14 mouse cellular contexts compared by ENCODE assay signal in genomic region chr2:29574187-29574586, GRCm38 (mm10). TPM values are rescaled to one million over a fixed set of nuclear protein-coding genes. Genes with fewer than 3 reads are reported as not detected.
DNase-seq lines count a peak whose midpoint lies in the region; ATAC-seq lines count a peak whose summit lies in the region.
"Had no signal": no experiment of that assay in that cellular context is flagged by ENCODE, and none has a peak within 500 bp of the region (broad histone marks: within the 10 kb centered on the region; RNA-seq: fewer than 3 reads in every experiment).

No protein-coding gene starts in this region.

- WGBS in hindbrain, embryonic 10.5 days = 6% methylated on average over 11 of the region's 11 CpGs
- WGBS in hindbrain, embryonic 16.5 days = 7% methylated on average over 11 of the region's 11 CpGs
- 18% methylated on average over 11 of the region's 11 CpGs for WGBS in limb, embryonic 11.5 days
- WGBS in neural tube, embryonic 12.5 days = 13% methylated on average over 11 of the region's 11 CpGs

- peak; percentile 81 for DNase-seq in hindbrain, embryonic 10.5 days (ENCODE audit: low spot score)
- peak; percentile 64 for DNase-seq in embryo, embryonic 9.5 days (ENCODE audit: extremely low spot score)
- peak; percentile 23 for DNase-seq in limb, embryonic 11.5 days (ENCODE audit: low spot score)
- DNase-seq in thymus, adult 18-20 months = no peak
- no peak for DNase-seq in heart, adult 8-10 months (ENCODE audit: low spot score)
- DNase-seq: cerebellum, adult 8-10 months; layer of hippocampus, postnatal 36 days; right cerebral cortex, postnatal 14 days had no signal

- H3K27me3 ChIP-seq in hindbrain, embryonic 10.5 days (ENCODE audit: insufficient read depth, poor library complexity, severe bottlenecking) = peaks cover 5% of the 10 kb centered on the region; the same call in 1 of the 2 replicates
- H3K27me3 ChIP-seq in hindbrain, embryonic 16.5 days (replicated peaks; ENCODE audit: control insufficient read depth, insufficient read depth, low read length) = no peaks in the 10 kb centered on the region; the same call in 1 of the 2 replicates
- H3K27me3 ChIP-seq in limb, embryonic 11.5 days (ENCODE audit: control insufficient read depth, insufficient read depth, low read length) = no peaks in the 10 kb centered on the region
- no peaks in the 10 kb centered on the region for H3K27me3 ChIP-seq in neural tube, embryonic 12.5 days (replicated peaks)

- H3K9me3 ChIP-seq in hindbrain, embryonic 10.5 days = no peaks in the 10 kb centered on the region
- no peaks in the 10 kb centered on the region for H3K9me3 ChIP-seq in hindbrain, embryonic 16.5 days (ENCODE audit: control insufficient read depth, low read length)
- H3K9me3 ChIP-seq in limb, embryonic 11.5 days (ENCODE audit: control insufficient read depth, low read length) = no peaks in the 10 kb centered on the region
- H3K9me3 ChIP-seq in neural tube, embryonic 12.5 days = no peaks in the 10 kb centered on the region
- H3K9me3 ChIP-seq: limb, embryonic 12.5 days had no signal

- no peak for ATAC-seq in hindbrain, embryonic 16.5 days
- ATAC-seq in limb, embryonic 11.5 days (ENCODE audit: insufficient number of reproducible peaks, low FRiP score, low TSS enrichment, low read depth) = no peak
- no peak for ATAC-seq in neural tube, embryonic 12.5 days (ENCODE audit: low FRiP score, low read depth)
- ATAC-seq in erythroid progenitor cell, adult 5-6 weeks (replicated peaks; ENCODE audit: low FRiP score, poor library complexity, severe bottlenecking) = no peak

- peak overlapping the region; percentile 81 for H3K27ac ChIP-seq in hindbrain, embryonic 10.5 days
- no peak overlapping the region for H3K27ac ChIP-seq in hindbrain, embryonic 16.5 days (ENCODE audit: low read depth, low read length)
- H3K27ac ChIP-seq in limb, embryonic 11.5 days (replicated peaks; ENCODE audit: low read depth, low read length) = no peak overlapping the region
- H3K27ac ChIP-seq in neural tube, embryonic 12.5 days = no peak overlapping the region
- H3K27ac ChIP-seq: gastrocnemius, adult 2 months; limb, embryonic 12.5 days; liver, embryonic 14.5 days had no signal

- H3K36me3 ChIP-seq in hindbrain, embryonic 10.5 days = no peaks in the 10 kb centered on the region
- H3K36me3 ChIP-seq in hindbrain, embryonic 16.5 days (ENCODE audit: control insufficient read depth, insufficient read depth, low read length) = no peaks in the 10 kb centered on the region
- H3K36me3 ChIP-seq in limb, embryonic 11.5 days (ENCODE audit: control insufficient read depth, insufficient read depth, low read length) = no peaks in the 10 kb centered on the region
- H3K36me3 ChIP-seq in neural tube, embryonic 12.5 days = no peaks in the 10 kb centered on the region
- H3K36me3 ChIP-seq: limb, embryonic 12.5 days had no signal

- H3K4me1 ChIP-seq in hindbrain, embryonic 10.5 days (replicated peaks) = peaks cover 75% of the 10 kb centered on the region
- H3K4me1 ChIP-seq in hindbrain, embryonic 16.5 days (ENCODE audit: control insufficient read depth, insufficient read depth, low read depth, low read length) = peaks cover 4% of the 10 kb centered on the region
- 0 out of 2 replicates have a peak, but pooled peaks cover 4% of the 10 kb centered on the region for H3K4me1 ChIP-seq in limb, embryonic 11.5 days (ENCODE audit: control insufficient read depth, insufficient read depth, low read length)
- H3K4me1 ChIP-seq in neural tube, embryonic 12.5 days = peaks cover 28% of the 10 kb centered on the region

- no peak overlapping the region for H3K4me2 ChIP-seq in hindbrain, embryonic 16.5 days (ENCODE audit: low read length)
- no peak overlapping the region for H3K4me2 ChIP-seq in limb, embryonic 11.5 days (ENCODE audit: low read depth, severe bottlenecking)
- peak overlapping the region; percentile 14; the same call in 1 of the 2 replicates for H3K4me2 ChIP-seq in neural tube, embryonic 12.5 days (replicated peaks)
- H3K4me2 ChIP-seq: limb, embryonic 12.5 days had no signal

- H3K4me3 ChIP-seq in hindbrain, embryonic 10.5 days = peak overlapping the region; percentile 18
- no peak overlapping the region for H3K4me3 ChIP-seq in hindbrain, embryonic 16.5 days (ENCODE audit: low read length)
- no peak overlapping the region for H3K4me3 ChIP-seq in limb, embryonic 11.5 days (ENCODE audit: low read depth, low read length)
- H3K4me3 ChIP-seq in neural tube, embryonic 12.5 days = no peak overlapping the region
- H3K4me3 ChIP-seq: gastrocnemius, adult 2 months; limb, embryonic 12.5 days had no signal

- no peak overlapping the region for H3K9ac ChIP-seq in hindbrain, embryonic 16.5 days (ENCODE audit: low read depth, low read length)
- H3K9ac ChIP-seq in limb, embryonic 11.5 days (ENCODE audit: low read length) = no peak overlapping the region
- H3K9ac ChIP-seq in neural tube, embryonic 12.5 days = no peak overlapping the region
- H3K9ac ChIP-seq: limb, embryonic 12.5 days; liver, embryonic 14.5 days had no signal

RNA-seq across cellular contexts. Expression of gene Rapgef1, which starts 45.3 kb away (rescaled TPM):
- polyA plus RNA-seq in hindbrain, embryonic 10.5 days (2016; fragmentation: Nextera tagmentation; extraction: Ambion mirVana) = 13.5 and 16.0 TPM in 2 replicates
- 14.8 and 18.6 TPM in 2 replicates for polyA plus RNA-seq in hindbrain, embryonic 16.5 days (2015; fragmentation: Nextera tagmentation; extraction: Ambion mirVana)
- 17.1 and 19.7 TPM in 2 replicates for polyA plus RNA-seq in limb, embryonic 11.5 days (2014; fragmentation: Nextera tagmentation; extraction: Ambion mirVana)
- 23.4 and 26.3 TPM in 2 replicates for polyA plus RNA-seq in neural tube, embryonic 12.5 days (2016; fragmentation: Nextera tagmentation; extraction: Ambion mirVana)
- 8.4 and 9.7 TPM in 2 replicates for total RNA-seq in erythroid progenitor cell, adult 5-6 weeks (2015; ENCODE audit: low replicate concordance)
- total RNA-seq in erythroid progenitor cell, adult 5-6 weeks (2017; ENCODE audit: low replicate concordance) = 19.0 and 22.6 TPM in 2 replicates
- 100 to 1,000 TPM in 3 of 4 experiments, 10 to 100 TPM in 1; 98.1 to 113 (median 107) TPM for total RNA-seq in heart, adult 8-10 months (2022)

Comparison
In these comparisons a context has a peak if more than half of its experiments do, and no peak if none do; other contexts are left out.
1. DNase-seq: peak in hindbrain, embryonic 10.5 days (single experiment), embryo, embryonic 9.5 days (single experiment) and limb, embryonic 11.5 days (single experiment); none in thymus, adult 18-20 months (0 of 2) and heart, adult 8-10 months (single experiment).